Mouse (Mus musculus) heart, postnatal 25 days (tissue): Measurements from ENCODE around the gene Vmn2r39. TPM values are rescaled to one million over a fixed set of nuclear protein-coding genes. Genes with fewer than 3 reads are reported as not detected.
"Not testable (repeated sequence)": the region's sequence is repeated elsewhere in the genome, so short reads cannot be mapped to it uniquely, and the experiment has no call there.

Experiments
- DNase-seq: peaks from one replicate; pipeline ENCODE4 v3.0.0; 2022; ENCODE audit warnings: low spot score
- intact Hi-C: fragments of 180-260 bp; cut with DNase I; formaldehyde crosslinking; loops from one replicate; pipeline ENCODE4 v1.15.1; 2025
- total RNA-seq, 2 experiments: library from RNA; stranded (reverse); gene quantifications; 2 replicates each; pipeline ENCODE4 v1.2.3; 2021

The Vmn2r39 gene
- not detected for total RNA-seq

GRCm38 (mm10) chr7:9030698-9031097 lies at the start of gene Vmn2r39:
Gene Vmn2r39 (minus strand): TSS chr7:9030798.
- DNase-seq: not testable (repeated sequence)

GRCm38 (mm10) chr7:9065353-9065752 lies 34.8 kb upstream of the Vmn2r39 start:
- intact Hi-C loops, DNase-seq: not testable (repeated sequence)

More at GRCm38 (mm10) chr7:9030698-9031097, at the start of gene Vmn2r39:
- intact Hi-C loops: not testable (repeated sequence)

Other genes starting within 250 kb of the Vmn2r39 start
- gene Vmn2r40, start 99.4 kb downstream of the Vmn2r39 start, total RNA-seq: not detected
- not detected for gene Vmn2r38, start 67.1 kb upstream of the Vmn2r39 start, total RNA-seq
- not detected for gene Vmn2r37, start 192.9 kb upstream of the Vmn2r39 start, total RNA-seq